Mouse (Mus musculus) C2C12 (cell line): ENCODE results near the gene Bphl. TPM values are rescaled to one million over a fixed set of nuclear protein-coding genes. Genes with fewer than 3 reads are reported as not detected.

ENCODE experiments used
- H3K27me3 ChIP-seq: one replicate; pipeline ENCODE4 v1.6.1; 2011; ENCODE audit not compliant: control insufficient read depth, insufficient read depth, insufficient read length
- H3K36me3 ChIP-seq: one replicate; pipeline ENCODE4 v1.6.1; 2011; ENCODE audit not compliant: control insufficient read depth, insufficient read depth
- H3K4me3 ChIP-seq: one replicate; pipeline ENCODE4 v1.5.1; 2011; ENCODE audit warnings: mild to moderate bottlenecking, control low read depth; ENCODE audit not compliant: poor library complexity, insufficient read depth, severe bottlenecking
- H3K79me2 ChIP-seq: one replicate; pipeline ENCODE4 v1.6.1; 2011; ENCODE audit not compliant: control insufficient read depth, insufficient read depth
- H3K79me3 ChIP-seq: one replicate; pipeline ENCODE4 v1.6.1; 2011; ENCODE audit warnings: low read depth, control low read depth
- H3ac ChIP-seq: one replicate; pipeline ENCODE3; 2011; ENCODE audit warnings: low read depth; ENCODE audit not compliant: control insufficient read depth, insufficient read length
- CEBPB ChIP-seq: IDR thresholded peaks from one replicate; pipeline ENCODE4 v1.6.1; 2011; ENCODE audit warnings: low read depth, mild to moderate bottlenecking, control low read depth, moderate library complexity
- CTCF ChIP-seq: IDR thresholded peaks from one replicate; pipeline ENCODE4 v1.5.1; 2011; ENCODE audit not compliant: control insufficient read depth, insufficient read depth, insufficient read length
- FOSL1 ChIP-seq: IDR thresholded peaks from one replicate; pipeline ENCODE4 v1.8.0; 2011; ENCODE audit warnings: mild to moderate bottlenecking, low read length; ENCODE audit not compliant: poor library complexity, insufficient read depth, severe bottlenecking
- MAX ChIP-seq: IDR thresholded peaks from one replicate; pipeline ENCODE4 v1.6.1; 2011; ENCODE audit warnings: mild to moderate bottlenecking, control low read depth
- MYOD1 ChIP-seq: IDR thresholded peaks from one replicate; pipeline ENCODE4 v1.6.1; 2011; ENCODE audit warnings: low read depth; ENCODE audit not compliant: control insufficient read depth, insufficient read length
- MYOG ChIP-seq: IDR thresholded peaks from one replicate; pipeline ENCODE4 v1.6.1; 2011; ENCODE audit not compliant: control insufficient read depth, insufficient read length; ENCODE audit errors: extremely low read depth
- USF1 ChIP-seq: IDR thresholded peaks from one replicate; pipeline ENCODE4 v1.6.1; 2011; ENCODE audit warnings: low read depth, mild to moderate bottlenecking, control low read depth, moderate library complexity
- polyA plus RNA-seq: library from polyadenylated mRNA; unstranded; fragments of >200 nt; fragmentation: generic; extraction: Trizol; gene quantifications from one replicate; pipeline ENCODE4 v1.2.1, GENCODE M21; 2012; ENCODE audit warnings: missing spikeins

Bphl gene
- polyA plus RNA-seq, 1 experiment, result 11.7 TPM

- H3K27me3 ChIP-seq, result no peaks in the 10 kb centered on the region
- no peak overlapping the region for H3K4me3 ChIP-seq
These were observed 9.1 kb downstream of the Bphl start for GRCm38 (mm10) chr13:34046421-34047012.

GRCm38 (mm10) chr13:34047526-34047925, 10.1 kb downstream of the Bphl start:
- Histone ChIP-seq H3K4me3 (no peak overlapping the region), H3K27me3 (no peaks in the 10 kb centered on the region), H3K79me2 (no peaks in the 10 kb centered on the region), H3ac (no peak overlapping the region), H3K79me3 (no peaks in the 10 kb centered on the region), H3K36me3 (no peaks in the 10 kb centered on the region)
- TF ChIP-seq MYOD1 (no peak), CTCF (no peak), MYOG (no peak), USF1 (no peak), FOSL1 (no peak), MAX (no peak), CEBPB (no peak)

More at GRCm38 (mm10) chr13:34046421-34047012, 9.1 kb downstream of the Bphl start:
- TF ChIP-seq USF1 (no peak), CTCF (peak; percentile 56), FOSL1 (no peak), MYOG (no peak), MAX (no peak), CEBPB (peak; percentile 93), MYOD1 (no peak)
- H3ac ChIP-seq, result no peak overlapping the region
- no peaks in the 10 kb centered on the region for H3K36me3 ChIP-seq
- no peaks in the 10 kb centered on the region for H3K79me3 ChIP-seq
- no peaks in the 10 kb centered on the region for H3K79me2 ChIP-seq

- Histone ChIP-seq H3ac (no peak overlapping the region), H3K27me3 (no peaks in the 10 kb centered on the region), H3K36me3 (no peaks in the 10 kb centered on the region), H3K79me2 (no peaks in the 10 kb centered on the region), H3K4me3 (no peak overlapping the region), H3K79me3 (no peaks in the 10 kb centered on the region)
- no peak for TF ChIP-seq MYOG
- no peak for TF ChIP-seq MYOD1
- TF ChIP-seq CTCF, result no peak
- no peak for TF ChIP-seq MAX
- TF ChIP-seq FOSL1, result no peak
- no peak for TF ChIP-seq USF1
- no peak for TF ChIP-seq CEBPB
These were observed 13.1 kb downstream of the Bphl start for GRCm38 (mm10) chr13:34050479-34050878.

GRCm38 (mm10) chr13:34051692-34052091, 14.3 kb downstream of the Bphl start:
- H3K36me3 ChIP-seq, result no peaks in the 10 kb centered on the region
- H3ac ChIP-seq, result no peak overlapping the region
- TF ChIP-seq FOSL1 (no peak), USF1 (no peak), CTCF (no peak)

GRCm38 (mm10) chr13:34053673-34054282, 16.4 kb downstream of the Bphl start:
- H3K79me2 ChIP-seq, result no peaks in the 10 kb centered on the region
- H3K79me3 ChIP-seq, result no peaks in the 10 kb centered on the region
- no peaks in the 10 kb centered on the region for H3K27me3 ChIP-seq
- H3K4me3 ChIP-seq, result no peak overlapping the region
- no peak overlapping the region for H3ac ChIP-seq
- no peaks in the 10 kb centered on the region for H3K36me3 ChIP-seq
- no peak for TF ChIP-seq MYOG
- TF ChIP-seq CEBPB, result no peak
- no peak for TF ChIP-seq USF1
- no peak for TF ChIP-seq MYOD1
- no peak for TF ChIP-seq FOSL1
- TF ChIP-seq MAX, result no peak
- no peak for TF ChIP-seq CTCF

More at GRCm38 (mm10) chr13:34051692-34052091, 14.3 kb downstream of the Bphl start:
- Histone ChIP-seq H3K4me3 (no peak overlapping the region), H3K27me3 (no peaks in the 10 kb centered on the region), H3K79me3 (no peaks in the 10 kb centered on the region), H3K79me2 (no peaks in the 10 kb centered on the region)

- Histone ChIP-seq H3K27me3 (no peaks in the 10 kb centered on the region), H3K79me2 (no peaks in the 10 kb centered on the region), H3K4me3 (no peak overlapping the region), H3K79me3 (no peaks in the 10 kb centered on the region), H3ac (no peak overlapping the region), H3K36me3 (no peaks in the 10 kb centered on the region)
- TF ChIP-seq CTCF, result no peak
- no peak for TF ChIP-seq FOSL1
These were observed 17.0 kb downstream of the Bphl start for GRCm38 (mm10) chr13:34054391-34054790.
